Mouse (Mus musculus): ENCODE data around the gene Mrpl23. TPM values are rescaled to one million over a fixed set of nuclear protein-coding genes. Genes with fewer than 3 reads are reported as not detected.
A peak's percentile ranks its signal among the peaks of the same experiment; 100 is the strongest.

Mrpl23 gene
- total and polyA plus RNA-seq, 3 experiments, result 11.4 to 48.2 TPM; not detected in 1

GRCm38 (mm10) chr7:142487341-142487859, 45.1 kb upstream of the Mrpl23 start:
- Histone ChIP-seq H3K27ac (ENCODE audit: control insufficient read depth, low read depth, low read length) (no peak overlapping the region), H3K9ac (ENCODE audit: control insufficient read depth, low read depth, low read length, poor library complexity, severe bottlenecking) (no peak overlapping the region), H3K27me3 (ENCODE audit: control insufficient read depth in 1 of 2, insufficient read depth in 2 of 2, low read length in 2 of 2) (no peaks in the 10 kb centered on the region), H3K4me3 (ENCODE audit: control insufficient read depth in 1 of 2, insufficient read depth in 1 of 2, low read depth in 2 of 2, low read length in 2 of 2) (no peak overlapping the region), H3K79me2 (ENCODE audit: control insufficient read depth, insufficient read depth, low read length, poor library complexity) (no peaks in the 10 kb centered on the region), H3K4me1 (ENCODE audit: control insufficient read depth in 1 of 2, insufficient read depth in 2 of 2, low read length in 2 of 2) (no peaks in the 10 kb centered on the region), H3K9me3 (replicated peaks; ENCODE audit: insufficient read depth, low read length) (no peaks in the 10 kb centered on the region), H3K36me3 (ENCODE audit: control insufficient read depth in 1 of 2, insufficient read depth in 2 of 2, low read length in 2 of 2) (no peaks in the 10 kb centered on the region)
- peak; percentile 4 for DNase-seq (ENCODE audit: low read depth, low spot score)
- TF ChIP-seq MAZ (IDR thresholded peaks at IDR 0.05; ENCODE audit: low read depth, low read length) (no peak), CTCF (IDR thresholded peaks at IDR 0.05 in 2 of 3, conservative IDR thresholded peaks at IDR 0.05 in 1 of 3; ENCODE audit: control insufficient read depth in 1 of 3, insufficient read depth in 1 of 3, low read depth in 2 of 3, low read length in 3 of 3, poor library complexity in 1 of 3, severe bottlenecking in 1 of 3) (peak; percentile 7 to 32 (median 28); a peak in 4 of 6 replicates), E2F4 (IDR thresholded peaks at IDR 0.05; ENCODE audit: borderline replicate concordance, low read depth, low read length) (no peak), SMC3 (IDR thresholded peaks at IDR 0.05; ENCODE audit: low read depth, low read length) (peak; percentile 35), MEF2A (IDR thresholded peaks at IDR 0.05; ENCODE audit: extremely low read depth, insufficient replicate concordance, low read depth, low read length, poor library complexity, severe bottlenecking) (no peak), MYC (IDR thresholded peaks at IDR 0.05; ENCODE audit: low read depth, low read length) (no peak), EP300 (IDR thresholded peaks at IDR 0.05; ENCODE audit: low read depth in 1 of 2, low read length in 2 of 2) (no peak), ZNF384 (IDR thresholded peaks at IDR 0.05; ENCODE audit: low read depth, low read length) (no peak), NELFE (IDR thresholded peaks at IDR 0.05; ENCODE audit: low read depth, low read length) (no peak), MYB (IDR thresholded peaks at IDR 0.05; ENCODE audit: low read depth, low read length) (no peak), MXI1 (IDR thresholded peaks at IDR 0.05; ENCODE audit: low read depth, low read length) (no peak), UBTF (IDR thresholded peaks at IDR 0.05; ENCODE audit: borderline replicate concordance, insufficient read depth, low read depth, low read length) (no peak), KAT2A (conservative IDR thresholded peaks at IDR 0.05; ENCODE audit: low read depth, low read length) (no peak), CHD1 (IDR thresholded peaks at IDR 0.05; ENCODE audit: low read depth, low read length) (no peak)

DNA sequence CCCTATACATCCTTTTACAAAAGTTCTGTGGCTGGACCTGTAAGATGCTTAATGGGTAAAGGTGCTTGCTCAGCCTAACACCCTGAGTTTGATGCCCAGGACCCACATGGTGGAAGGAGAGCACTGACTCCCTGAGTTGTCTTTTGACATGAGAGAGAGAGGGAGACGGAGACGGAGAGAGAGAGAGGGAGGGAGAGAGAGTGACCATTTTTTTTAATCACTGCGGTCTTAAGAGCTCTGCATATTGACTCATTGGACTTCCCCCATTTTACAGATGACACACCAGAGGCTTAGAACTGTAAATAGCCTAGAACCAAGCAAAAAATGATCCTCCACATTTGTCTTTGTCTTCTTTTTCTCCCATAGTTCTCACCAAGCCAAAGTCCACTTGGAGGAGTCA, 44.4 kb upstream of the Mrpl23 start:
- Histone ChIP-seq H3K4me3 (ENCODE audit: control insufficient read depth in 1 of 2, insufficient read depth in 1 of 2, low read depth in 2 of 2, low read length in 2 of 2) (no peak overlapping the region), H3K27me3 (ENCODE audit: control insufficient read depth in 1 of 2, insufficient read depth in 2 of 2, low read length in 2 of 2) (no peaks in the 10 kb centered on the region), H3K9me3 (replicated peaks; ENCODE audit: insufficient read depth, low read length) (no peaks in the 10 kb centered on the region), H3K36me3 (ENCODE audit: control insufficient read depth in 1 of 2, insufficient read depth in 2 of 2, low read length in 2 of 2) (no peaks in the 10 kb centered on the region), H3K79me2 (ENCODE audit: control insufficient read depth, insufficient read depth, low read length, poor library complexity) (no peaks in the 10 kb centered on the region), H3K9ac (ENCODE audit: control insufficient read depth, low read depth, low read length, poor library complexity, severe bottlenecking) (no peak overlapping the region), H3K27ac (ENCODE audit: control insufficient read depth, low read depth, low read length) (no peak overlapping the region), H3K4me1 (ENCODE audit: control insufficient read depth in 1 of 2, insufficient read depth in 2 of 2, low read length in 2 of 2) (no peaks in the 10 kb centered on the region)
- TF ChIP-seq USF1 (IDR thresholded peaks at IDR 0.05; ENCODE audit: low read depth, low read length) (no peak), UBTF (IDR thresholded peaks at IDR 0.05; ENCODE audit: borderline replicate concordance, insufficient read depth, low read depth, low read length) (no peak), MAX (IDR thresholded peaks at IDR 0.05; ENCODE audit: low read length) (no peak), POLR2A (IDR thresholded peaks at IDR 0.05; ENCODE audit: control insufficient read depth in 1 of 2, insufficient read depth in 1 of 2, low read depth in 1 of 2, low read length in 2 of 2, poor library complexity in 1 of 2) (no peak), CTCF (IDR thresholded peaks at IDR 0.05 in 2 of 3, conservative IDR thresholded peaks at IDR 0.05 in 1 of 3; ENCODE audit: control insufficient read depth in 1 of 3, insufficient read depth in 1 of 3, low read depth in 2 of 3, low read length in 3 of 3, poor library complexity in 1 of 3, severe bottlenecking in 1 of 3) (no peak), USF2 (IDR thresholded peaks at IDR 0.05; ENCODE audit: borderline replicate concordance in 1 of 2, insufficient read depth in 1 of 2, low read depth in 1 of 2, low read length in 2 of 2) (no peak), RAD21 (IDR thresholded peaks at IDR 0.05; ENCODE audit: low read depth, low read length) (no peak), CHD1 (IDR thresholded peaks at IDR 0.05; ENCODE audit: low read depth, low read length) (no peak), JUND (IDR thresholded peaks at IDR 0.05; ENCODE audit: low read depth, low read length) (no peak), ZMIZ1 (IDR thresholded peaks at IDR 0.05; ENCODE audit: low read depth, low read length) (no peak), E2F4 (IDR thresholded peaks at IDR 0.05; ENCODE audit: borderline replicate concordance, low read depth, low read length) (no peak), MEF2A (IDR thresholded peaks at IDR 0.05; ENCODE audit: extremely low read depth, insufficient replicate concordance, low read depth, low read length, poor library complexity, severe bottlenecking) (no peak), ELF1 (IDR thresholded peaks at IDR 0.05; ENCODE audit: low read depth, low read length) (no peak), ETS1 (IDR thresholded peaks at IDR 0.05; ENCODE audit: low read depth, low read length) (no peak), KAT2A (conservative IDR thresholded peaks at IDR 0.05; ENCODE audit: low read depth, low read length) (no peak), GABPA (IDR thresholded peaks at IDR 0.05; ENCODE audit: low read depth, low read length) (no peak), RCOR1 (IDR thresholded peaks at IDR 0.05; ENCODE audit: low read depth, low read length) (no peak), MAFK (IDR thresholded peaks at IDR 0.05; ENCODE audit: borderline replicate concordance, low read depth, low read length) (no peak), MYB (IDR thresholded peaks at IDR 0.05; ENCODE audit: low read depth, low read length) (no peak)
- DNase-seq (ENCODE audit: low read depth, low spot score), result no peak
